Mouse (Mus musculus): ENCODE data around the gene Pole4.
A peak's percentile ranks its signal among the peaks of the same experiment; 100 is the strongest.
"Not testable (repeated sequence)": the region's sequence is repeated elsewhere in the genome, so short reads cannot be mapped to it uniquely, and the experiment has no call there.

Pole4 gene

DNA sequence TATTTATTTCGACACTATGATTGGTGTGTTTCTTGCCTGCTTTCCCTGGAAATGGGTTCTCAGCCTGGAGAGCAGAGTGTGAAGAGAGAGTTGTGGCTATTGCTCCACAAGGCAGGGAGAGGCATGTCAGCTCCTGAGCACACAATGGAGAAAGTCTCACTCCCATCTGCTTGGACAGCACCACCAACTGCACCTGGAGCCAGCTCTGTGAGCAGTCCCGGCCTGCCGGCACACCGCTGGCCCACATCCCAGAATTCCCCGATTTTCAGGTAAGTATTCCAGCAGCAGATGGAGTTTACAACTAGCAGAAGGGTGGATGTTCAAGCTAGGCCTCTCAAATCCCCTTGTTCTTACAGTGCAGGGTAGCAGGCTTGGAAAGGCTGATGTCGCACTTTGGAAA, 10.1 kb upstream of the Pole4 start:
- DNase-seq (ENCODE audit: low spot score): no peak

GRCm38 (mm10) chr6:82714841-82715240, 9.7 kb upstream of the Pole4 start:
- no peak for DNase-seq (ENCODE audit: low spot score)

DNA sequence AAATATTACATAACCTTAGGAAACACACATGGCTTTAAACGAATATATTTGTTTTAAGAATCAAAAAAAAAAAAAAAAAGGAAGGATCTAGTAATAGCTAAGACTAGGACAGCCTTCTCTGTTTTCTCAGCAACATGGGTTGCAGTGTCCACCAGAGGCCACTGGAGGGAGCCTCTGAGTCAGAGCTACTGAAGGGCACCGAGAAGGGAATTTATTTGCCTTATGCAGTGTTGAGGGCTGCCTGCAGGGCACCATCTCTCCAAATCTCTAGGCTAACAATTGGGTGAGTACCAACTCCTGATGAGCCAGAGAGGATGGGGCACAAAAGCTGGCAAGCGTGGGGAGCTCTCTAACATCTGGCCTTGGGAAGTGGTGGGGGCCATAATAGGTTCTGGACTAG, 9.1 kb upstream of the Pole4 start:
- peak; percentile 78 for DNase-seq (ENCODE audit: low spot score)

- DNase-seq (ENCODE audit: low spot score): no peak
Measured at GRCm38 (mm10) chr6:82707742-82708141, 2.6 kb upstream of the Pole4 start.

DNA sequence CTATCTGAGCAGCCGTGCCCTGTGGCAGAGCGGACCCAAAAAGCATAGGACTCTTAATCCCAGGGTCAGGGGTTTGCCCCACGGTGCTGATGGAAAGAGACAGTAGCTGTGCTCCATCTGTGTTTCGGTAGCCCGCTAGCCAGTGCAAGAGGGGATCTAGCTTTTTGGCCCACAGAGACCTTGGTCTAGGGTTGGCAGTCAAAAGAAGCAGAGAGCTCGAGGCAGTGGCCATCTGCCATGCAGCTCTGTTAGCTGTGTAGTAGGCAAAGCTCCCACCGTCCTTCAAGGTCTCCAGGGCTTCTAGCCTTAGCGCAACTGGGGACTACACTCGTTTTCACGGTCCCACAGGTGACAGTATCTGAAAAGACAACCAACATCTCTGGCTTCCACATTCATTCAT, 2.1 kb upstream of the Pole4 start:
- no peak for DNase-seq (ENCODE audit: low spot score)

GRCm38 (mm10) chr6:82703710-82704109, 1.5 kb downstream of the Pole4 start:
- no peak for DNase-seq (ENCODE audit: low spot score)

- peak; percentile 86 for DNase-seq (ENCODE audit: low spot score)
Measured at GRCm38 (mm10) chr6:82702593-82703017, 2.6 kb downstream of the Pole4 start.

DNA sequence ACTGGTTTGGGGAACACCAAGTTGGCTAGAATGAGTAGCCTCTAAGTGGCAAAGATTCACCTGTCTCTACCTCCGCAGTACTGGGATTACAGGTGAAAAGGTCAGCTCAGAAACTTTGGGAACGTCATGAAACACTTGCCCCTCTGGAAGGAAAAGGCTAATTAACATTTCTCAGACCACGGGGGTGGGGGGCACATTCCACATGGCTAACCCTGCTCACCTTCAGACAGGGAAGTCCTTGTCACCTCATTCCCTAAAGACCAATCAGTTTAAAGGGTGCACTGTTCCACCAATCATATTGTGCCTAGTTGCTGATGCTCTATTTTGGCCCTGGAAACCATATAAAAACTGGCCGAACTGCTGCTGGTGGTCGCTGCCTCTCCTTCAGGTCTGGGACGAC, 3.9 kb downstream of the Pole4 start:
- DNase-seq (ENCODE audit: low spot score): no peak

- no peak for DNase-seq (ENCODE audit: low spot score)
Measured at GRCm38 (mm10) chr6:82699831-82700230, 5.3 kb downstream of the Pole4 start.

GRCm38 (mm10) chr6:82696736-82697135, 8.4 kb downstream of the Pole4 start:
- no peak for DNase-seq (ENCODE audit: low spot score)

GRCm38 (mm10) chr6:82694668-82695067, 10.5 kb downstream of the Pole4 start:
- DNase-seq (ENCODE audit: low spot score): no peak

GRCm38 (mm10) chr6:82689474-82689873, 15.7 kb downstream of the Pole4 start:
- no peak for DNase-seq (ENCODE audit: low spot score)

- not testable (repeated sequence) for DNase-seq (ENCODE audit: low spot score)
Measured at GRCm38 (mm10) chr6:82688586-82688985, 16.6 kb downstream of the Pole4 start.

- no peak for DNase-seq (ENCODE audit: low spot score)
Measured at GRCm38 (mm10) chr6:82684136-82684535, 21.0 kb downstream of the Pole4 start.

DNA sequence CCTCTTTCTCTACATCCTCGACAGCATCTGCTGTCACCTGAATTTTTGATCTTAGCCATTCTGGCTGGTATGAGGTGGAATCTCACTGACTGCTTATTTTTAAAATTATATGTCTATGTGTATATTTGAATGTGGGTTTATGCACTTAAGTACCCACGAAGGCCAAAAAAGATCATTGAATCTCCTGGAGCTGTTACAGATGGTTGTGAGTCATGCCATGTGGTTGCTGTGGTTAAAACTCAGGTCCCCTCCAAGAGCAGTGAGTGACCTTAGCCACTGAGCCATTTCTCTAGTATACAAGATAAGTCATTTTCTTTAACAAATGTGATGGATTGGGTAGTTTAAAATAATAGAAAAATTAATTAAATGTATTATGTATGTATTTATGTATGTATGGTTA, 25.9 kb downstream of the Pole4 start:
- not testable (repeated sequence) for DNase-seq (ENCODE audit: low spot score)

DNA sequence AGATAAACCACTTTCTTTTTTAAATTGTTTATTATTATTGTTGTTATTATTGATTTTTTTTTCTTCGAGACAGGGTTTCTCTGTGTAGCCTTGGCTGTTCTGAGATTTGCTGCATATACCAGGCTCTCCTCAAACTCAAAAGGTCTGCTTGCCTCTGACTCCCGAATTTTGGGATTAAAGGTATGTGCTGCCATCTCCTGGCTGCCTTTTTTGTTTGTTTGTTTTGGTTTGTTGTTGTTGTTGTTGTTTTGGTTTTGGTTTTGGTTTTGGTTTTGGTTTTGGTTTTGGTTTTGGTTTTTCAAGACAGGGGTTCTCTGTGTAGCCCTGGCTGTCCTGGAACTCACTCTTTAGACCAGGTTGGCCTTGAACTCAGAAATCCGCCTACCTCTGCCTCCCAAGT, 27.5 kb downstream of the Pole4 start:
- not testable (repeated sequence) for DNase-seq (ENCODE audit: low spot score)

GRCm38 (mm10) chr6:82666480-82666879, 38.7 kb downstream of the Pole4 start:
- DNase-seq (ENCODE audit: low spot score): no peak

DNA sequence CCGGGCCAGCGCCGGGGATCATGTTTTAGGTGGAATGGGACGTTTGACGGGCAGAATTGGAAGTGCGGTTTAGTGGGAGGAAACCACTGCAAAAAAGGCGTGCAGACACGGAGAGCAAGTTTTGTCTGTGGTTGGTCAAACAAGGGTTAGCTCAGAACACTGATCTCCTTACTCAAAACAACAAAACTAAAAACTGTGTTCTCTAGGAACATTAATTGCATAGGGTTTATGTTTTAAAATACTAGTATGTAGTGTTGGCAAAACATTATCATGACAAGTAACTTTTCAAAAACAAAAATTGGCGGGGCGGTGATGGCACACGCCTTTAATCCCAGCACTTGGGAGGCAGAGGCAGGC, 52.0 kb downstream of the Pole4 start:
- DNase-seq (ENCODE audit: low spot score): no peak

- DNase-seq (ENCODE audit: low spot score): peak; percentile 96
Measured at GRCm38 (mm10) chr6:82652521-82653168, 52.5 kb downstream of the Pole4 start.

DNA sequence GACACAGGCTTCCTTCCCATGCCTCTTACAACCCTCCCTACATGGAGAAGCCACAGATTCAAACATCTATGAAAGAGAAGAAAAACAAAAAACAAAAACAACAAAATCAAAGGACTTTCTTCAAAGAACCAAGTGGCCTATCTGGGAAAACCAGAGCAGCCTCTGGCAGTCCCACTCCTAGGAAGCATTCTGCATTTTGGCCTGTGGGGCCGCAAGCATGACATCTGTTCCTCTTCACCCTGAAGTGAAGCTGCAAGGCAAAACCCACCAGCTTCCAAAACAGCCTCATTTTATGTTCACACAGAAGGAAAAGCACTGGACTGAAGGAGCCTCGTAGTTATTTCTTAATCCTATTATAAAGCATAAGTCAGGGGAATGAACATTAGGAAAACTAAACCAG, 56.1 kb downstream of the Pole4 start:
- no peak for DNase-seq (ENCODE audit: low spot score)

DNA sequence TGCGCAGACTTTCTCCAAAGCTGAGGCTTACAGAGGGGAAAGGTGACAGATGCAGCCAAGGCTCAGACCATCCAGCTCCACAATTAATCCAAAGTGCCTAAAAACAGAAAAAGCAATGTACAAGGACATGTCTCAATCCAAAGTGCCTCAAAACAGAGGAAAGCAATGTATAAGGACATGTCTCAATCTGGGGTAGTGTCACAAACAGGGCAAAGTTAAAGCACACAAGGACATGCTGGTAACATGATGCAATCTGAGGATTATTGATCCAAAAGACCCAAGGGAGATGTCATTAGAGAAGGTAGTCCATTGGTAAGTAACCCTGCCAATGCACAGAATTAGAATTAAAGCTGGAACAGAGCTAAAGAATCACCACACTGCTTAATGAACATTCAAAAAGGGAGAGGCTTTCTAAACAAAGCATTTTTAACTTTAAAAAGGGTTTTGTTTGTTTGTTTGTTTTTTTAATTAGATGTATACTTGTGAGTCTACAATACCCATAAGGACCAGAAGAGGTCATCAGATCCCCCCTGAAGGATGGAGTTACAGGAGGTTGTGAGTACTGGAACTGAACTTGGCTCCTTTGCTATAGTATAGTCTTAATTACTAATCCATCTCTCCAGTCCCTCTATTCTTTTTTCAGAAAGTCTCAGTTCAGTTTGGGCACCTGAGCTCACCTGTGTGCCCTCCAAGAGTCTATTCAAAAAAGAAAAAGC, 57.1 kb downstream of the Pole4 start:
- DNase-seq (ENCODE audit: low spot score): no peak

DNA sequence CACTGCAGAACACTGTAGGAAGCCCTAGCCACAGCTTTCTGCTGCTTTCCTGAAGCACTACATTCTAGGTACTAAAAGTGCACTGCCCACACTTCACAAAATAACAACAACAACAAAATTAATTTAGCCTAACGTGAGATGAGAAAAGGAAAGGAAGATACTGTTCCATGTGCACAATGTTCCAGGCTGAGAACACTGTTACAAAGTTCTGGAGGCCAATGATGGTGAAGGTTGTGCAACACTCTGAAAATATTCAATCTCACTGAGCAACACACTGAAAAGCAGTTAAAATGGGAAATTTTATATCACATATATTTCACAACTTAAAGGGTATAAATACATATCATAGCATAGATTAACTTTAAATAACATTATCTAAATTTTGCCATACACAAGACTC, 58.2 kb downstream of the Pole4 start:
- no peak for DNase-seq (ENCODE audit: low spot score)

DNA sequence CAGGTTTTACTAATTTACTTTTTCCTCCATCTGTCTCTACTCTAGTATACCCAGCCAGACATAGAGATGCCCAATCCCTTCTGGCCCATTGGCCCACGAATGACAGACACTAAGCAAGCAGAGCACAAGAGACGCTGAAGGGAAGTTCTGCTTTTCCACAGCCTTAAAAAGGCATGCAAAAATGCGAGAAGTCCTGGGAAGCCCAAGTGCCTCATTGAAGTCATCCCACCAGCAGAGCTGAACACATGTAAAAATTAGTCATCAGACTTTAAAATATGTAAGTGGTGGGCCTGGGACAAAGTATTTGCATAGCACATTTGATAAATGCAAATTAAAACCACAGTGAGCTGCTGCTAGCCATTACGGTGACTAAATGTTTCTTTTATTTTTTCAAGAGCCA, 65.1 kb downstream of the Pole4 start:
- DNase-seq (ENCODE audit: low spot score): no peak

DNA sequence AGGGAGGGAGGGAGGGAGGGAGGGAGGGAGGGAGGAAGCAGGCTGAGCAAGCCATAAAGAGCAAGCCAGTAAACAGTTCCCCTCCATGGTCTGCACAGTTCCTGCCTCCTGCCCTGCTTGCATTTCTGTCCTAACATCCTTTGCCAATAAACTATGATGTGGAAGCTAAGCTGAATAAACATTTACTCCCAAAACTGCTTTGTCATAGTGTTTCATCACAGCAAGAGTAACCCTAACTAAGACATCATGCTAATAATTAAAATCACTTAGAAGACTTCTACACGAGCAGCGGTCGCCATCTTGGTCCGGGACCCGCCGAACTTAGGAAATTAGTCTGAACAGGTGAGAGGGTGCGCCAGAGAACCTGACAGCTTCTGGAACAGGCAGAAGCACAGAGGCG, 79.8 kb downstream of the Pole4 start:
- not testable (repeated sequence) for DNase-seq (ENCODE audit: low spot score)
